Mouse (Mus musculus) embryo, embryonic 10.5 days (tissue): ENCODE measurements around the gene Ifi209.
"Not testable (repeated sequence)": the region's sequence is repeated elsewhere in the genome, so short reads cannot be mapped to it uniquely, and the experiment has no call there.

Experiments used
- DNase-seq: peaks from one replicate; pipeline ENCODE4 v3.0.0-alpha.2; 2015; ENCODE audit warnings: low spot score

Ifi209 gene

GRCm38 (mm10) chr1:173630622-173631021 lies at the start of gene Ifi209:
Ifi209 (plus strand) TSS chr1:173630917.
- not testable (repeated sequence) for DNase-seq

- not testable (repeated sequence) for DNase-seq
Observed at GRCm38 (mm10) chr1:173589698-173590097, 41.0 kb upstream of the Ifi209 start.

GRCm38 (mm10) chr1:173598838-173599494 lies 31.8 kb upstream of the Ifi209 start, which contains the start of gene Ifi213:
Ifi213 (minus strand) TSS chr1:173599274.
- not testable (repeated sequence) for DNase-seq

GRCm38 (mm10) chr1:173610291-173610690 lies 20.4 kb upstream of the Ifi209 start:
- DNase-seq, result not testable (repeated sequence)

- DNase-seq, result not testable (repeated sequence)
Observed at GRCm38 (mm10) chr1:173622216-173622615, 8.5 kb upstream of the Ifi209 start.

GRCm38 (mm10) chr1:173624052-173624451 lies 6.7 kb upstream of the Ifi209 start:
- no peak for DNase-seq

- DNase-seq, result no peak
Observed at GRCm38 (mm10) chr1:173626686-173627085, 4.0 kb upstream of the Ifi209 start.

GRCm38 (mm10) chr1:173633969-173634645 lies 3.4 kb downstream of the Ifi209 start:
- no peak for DNase-seq

- DNase-seq, result no peak
Observed at GRCm38 (mm10) chr1:173645393-173645792, 14.7 kb downstream of the Ifi209 start.

GRCm38 (mm10) chr1:173657973-173658372 lies 27.3 kb downstream of the Ifi209 start:
- DNase-seq, result no peak

- DNase-seq, result not testable (repeated sequence)
Observed at GRCm38 (mm10) chr1:173673458-173674097, 42.9 kb downstream of the Ifi209 start, which contains the start of gene Ifi208. Ifi208 (plus strand) TSS chr1:173673675.

- DNase-seq, result not testable (repeated sequence)
Observed at GRCm38 (mm10) chr1:173678605-173679004, 47.9 kb downstream of the Ifi209 start.

- no peak for DNase-seq
Observed at GRCm38 (mm10) chr1:173694270-173694669, 63.6 kb downstream of the Ifi209 start.
